Mouse (Mus musculus): ENCODE results near the gene Tmem176b.
"Not testable (repeated sequence)": the region's sequence is repeated elsewhere in the genome, so short reads cannot be mapped to it uniquely, and the experiment has no call there.

Gene Tmem176b

GRCm38 (mm10) chr6:48845086-48845485 lies 3.8 kb upstream of the Tmem176b start:
- no peak for ATAC-seq (ENCODE audit: insufficient number of reproducible peaks, low FRiP score, low TSS enrichment)

GRCm38 (mm10) chr6:48842111-48842842 lies 981 bp upstream of the Tmem176b start:
- ATAC-seq (ENCODE audit: insufficient number of reproducible peaks, low FRiP score, low TSS enrichment) = no peak

- no peak for ATAC-seq (ENCODE audit: insufficient number of reproducible peaks, low FRiP score, low TSS enrichment)
These were observed 826 bp downstream of the Tmem176b start, which contains the start of gene Tmem176a for GRCm38 (mm10) chr6:48840371-48840969. TSS of gene Tmem176a (plus strand) at chr6:48840919.

DNA sequence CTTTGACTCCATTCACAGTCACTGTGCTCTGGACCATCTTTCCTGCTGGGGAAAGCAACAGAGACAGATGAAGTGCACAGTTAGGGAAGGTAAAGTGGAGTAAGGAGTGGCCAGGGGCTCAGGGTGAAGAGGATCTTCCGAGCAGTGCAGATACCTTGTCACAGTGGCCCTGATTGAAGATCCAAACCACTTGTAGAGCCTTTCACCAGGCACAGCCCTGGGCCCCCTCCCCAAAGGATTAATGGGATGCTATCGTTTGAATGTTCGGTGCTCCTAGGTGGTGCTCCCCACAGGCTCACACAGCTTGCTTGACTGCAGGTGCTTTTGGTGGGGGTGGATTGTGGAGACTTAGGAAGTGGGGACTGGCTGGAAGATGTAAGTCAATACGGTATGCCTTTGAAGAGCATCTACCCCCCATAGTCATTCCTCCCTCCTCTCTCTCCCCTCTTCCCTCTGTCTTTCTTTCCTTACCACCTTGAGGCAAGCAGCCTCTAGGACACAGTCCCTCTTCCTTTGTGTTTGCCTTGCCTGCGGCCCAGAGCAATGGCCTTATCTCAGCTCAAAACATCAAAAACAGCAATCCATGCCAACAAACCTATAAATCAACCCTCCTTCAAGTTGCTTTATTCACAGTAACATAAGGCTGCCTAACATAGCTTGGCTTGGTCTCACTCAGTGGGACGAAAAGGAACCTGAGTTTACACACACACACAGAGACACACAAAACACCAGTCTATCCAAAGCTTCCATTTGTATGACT lies 2.8 kb downstream of the Tmem176b start:
- ATAC-seq (ENCODE audit: insufficient number of reproducible peaks, low FRiP score, low TSS enrichment) = no peak

GRCm38 (mm10) chr6:48837516-48837915 lies 3.8 kb downstream of the Tmem176b start:
- ATAC-seq (ENCODE audit: insufficient number of reproducible peaks, low FRiP score, low TSS enrichment) = no peak

DNA sequence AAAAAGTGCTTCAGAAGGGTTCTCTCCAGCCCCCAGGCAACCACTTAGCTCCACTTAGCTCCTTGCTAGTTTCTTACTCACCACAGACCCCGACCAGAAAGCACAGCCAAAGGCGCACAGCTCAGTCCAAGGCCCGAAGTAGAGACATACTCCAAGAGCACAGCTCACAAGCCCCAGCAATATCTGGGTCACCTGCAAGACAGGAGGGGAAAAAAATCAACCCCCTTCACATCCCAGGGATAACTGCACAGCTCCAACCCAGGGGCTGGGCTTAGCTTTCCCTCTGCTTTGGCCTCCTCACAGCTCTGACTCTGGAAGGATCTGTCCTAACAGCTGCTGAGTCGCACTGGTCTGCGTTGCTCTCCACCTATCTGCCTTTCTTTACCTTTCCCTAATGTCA lies 5.2 kb downstream of the Tmem176b start:
- no peak for ATAC-seq (ENCODE audit: insufficient number of reproducible peaks, low FRiP score, low TSS enrichment)

GRCm38 (mm10) chr6:48835241-48835640 lies 6.1 kb downstream of the Tmem176b start:
- ATAC-seq (ENCODE audit: insufficient number of reproducible peaks, low FRiP score, low TSS enrichment) = no peak

DNA sequence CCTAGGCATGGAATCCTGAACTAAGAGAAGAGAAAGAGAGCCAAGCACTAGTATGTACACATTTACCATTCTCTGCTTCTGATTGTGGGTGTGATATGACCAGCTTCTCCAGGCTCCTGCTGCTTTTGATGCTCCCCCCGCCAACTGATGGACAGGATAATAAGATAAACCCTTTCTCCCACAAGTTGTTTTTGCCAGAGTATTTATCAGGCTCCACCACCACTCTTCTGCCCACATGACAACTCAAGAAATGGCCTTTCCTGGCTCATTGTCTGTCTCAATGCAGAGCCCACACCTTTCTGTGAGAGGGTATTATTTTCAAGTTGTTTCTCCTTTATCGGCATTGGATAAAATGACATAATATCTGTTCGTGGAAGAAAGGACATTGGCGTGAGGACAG lies 7.8 kb downstream of the Tmem176b start:
- no peak for ATAC-seq (ENCODE audit: insufficient number of reproducible peaks, low FRiP score, low TSS enrichment)

DNA sequence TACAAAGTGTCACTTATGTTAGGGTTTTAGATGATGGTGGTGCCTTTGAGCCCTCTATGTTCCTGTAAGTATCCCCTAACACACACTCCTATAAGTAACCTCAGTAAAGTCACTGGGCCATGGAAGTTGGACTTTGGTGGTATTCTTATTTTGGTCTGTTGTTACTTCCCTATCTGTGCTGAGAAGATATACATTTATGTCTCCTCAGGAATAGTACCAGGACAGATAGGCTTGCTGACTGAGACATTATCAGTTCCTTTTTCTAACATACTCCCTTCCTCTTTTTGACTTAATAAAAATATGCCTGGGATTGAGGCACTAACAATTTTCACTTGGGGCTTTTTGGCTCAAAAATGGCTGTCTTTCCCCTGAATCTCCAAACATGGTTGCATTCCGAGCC lies 8.9 kb downstream of the Tmem176b start:
- no peak for ATAC-seq (ENCODE audit: insufficient number of reproducible peaks, low FRiP score, low TSS enrichment)

DNA sequence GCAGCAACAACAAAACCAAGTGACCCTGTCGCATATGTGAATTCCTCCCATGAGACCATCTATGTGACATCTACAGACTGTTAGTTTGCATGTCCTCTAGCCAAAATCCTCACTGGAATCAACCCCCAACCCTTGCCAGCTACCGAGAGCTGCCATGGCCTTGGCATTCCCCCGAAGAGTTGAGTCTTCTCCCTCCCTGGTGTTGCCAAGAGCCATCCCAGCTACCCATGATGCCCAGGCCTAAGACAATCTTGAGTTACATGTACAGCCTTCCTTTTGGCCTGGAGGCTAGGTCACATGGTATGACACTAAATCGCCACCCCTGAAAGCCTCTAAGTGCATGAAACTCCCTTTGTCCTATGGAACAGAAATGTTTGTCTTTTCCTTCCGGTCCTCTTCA lies 10.2 kb downstream of the Tmem176b start:
- ATAC-seq (ENCODE audit: insufficient number of reproducible peaks, low FRiP score, low TSS enrichment) = no peak

DNA sequence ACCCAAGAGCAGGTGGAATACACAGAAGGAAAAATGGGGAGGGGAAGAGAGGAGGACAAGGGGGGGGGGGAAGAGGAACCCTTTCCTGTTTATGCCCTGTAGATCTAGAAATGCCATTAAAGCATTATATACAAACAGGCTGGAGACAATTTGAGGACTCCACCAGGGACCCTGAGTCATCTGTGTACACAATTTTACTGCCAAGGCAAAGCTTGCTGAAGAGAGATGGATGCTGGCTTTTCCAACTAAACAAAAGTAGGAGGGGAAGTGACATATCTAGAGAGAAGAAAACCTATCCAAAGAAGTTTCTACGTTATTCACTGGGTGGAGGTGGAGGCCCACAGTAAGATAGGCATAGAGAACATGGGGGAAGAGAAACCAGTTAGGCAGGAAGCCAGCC lies 11.1 kb downstream of the Tmem176b start:
- no peak for ATAC-seq (ENCODE audit: insufficient number of reproducible peaks, low FRiP score, low TSS enrichment)

- ATAC-seq (ENCODE audit: insufficient number of reproducible peaks, low FRiP score, low TSS enrichment) = no peak
These were observed 11.6 kb downstream of the Tmem176b start for GRCm38 (mm10) chr6:48829651-48830050.

- ATAC-seq (ENCODE audit: insufficient number of reproducible peaks, low FRiP score, low TSS enrichment) = no peak
These were observed 12.3 kb downstream of the Tmem176b start for GRCm38 (mm10) chr6:48828976-48829375.

- ATAC-seq (ENCODE audit: insufficient number of reproducible peaks, low FRiP score, low TSS enrichment) = no peak
These were observed 16.3 kb downstream of the Tmem176b start for GRCm38 (mm10) chr6:48825016-48825415.

GRCm38 (mm10) chr6:48821991-48822785 lies 19.1 kb downstream of the Tmem176b start:
- not testable (repeated sequence) for ATAC-seq (ENCODE audit: insufficient number of reproducible peaks, low FRiP score, low TSS enrichment)

GRCm38 (mm10) chr6:48817815-48818214 lies 23.5 kb downstream of the Tmem176b start:
- no peak for ATAC-seq (ENCODE audit: insufficient number of reproducible peaks, low FRiP score, low TSS enrichment)

DNA sequence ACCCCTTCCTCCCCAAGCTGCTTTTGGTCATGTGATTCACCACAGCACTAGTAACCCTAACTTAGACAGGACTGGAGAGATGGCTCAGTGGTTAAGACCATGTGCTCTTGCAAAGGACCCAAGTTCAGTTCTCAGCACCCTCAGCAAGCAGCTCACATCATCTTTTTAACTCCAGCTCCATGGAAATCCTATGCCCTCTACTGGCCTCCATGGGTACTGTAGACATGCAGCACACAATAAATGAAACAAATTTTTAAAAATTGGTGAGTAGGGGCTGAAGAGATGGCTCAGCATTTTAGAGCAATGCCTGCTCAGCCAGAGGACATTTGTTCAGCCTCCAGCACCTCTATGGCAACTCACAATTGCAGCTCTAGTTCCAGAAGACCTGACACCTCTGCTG lies 26.3 kb downstream of the Tmem176b start:
- ATAC-seq (ENCODE audit: insufficient number of reproducible peaks, low FRiP score, low TSS enrichment) = no peak

DNA sequence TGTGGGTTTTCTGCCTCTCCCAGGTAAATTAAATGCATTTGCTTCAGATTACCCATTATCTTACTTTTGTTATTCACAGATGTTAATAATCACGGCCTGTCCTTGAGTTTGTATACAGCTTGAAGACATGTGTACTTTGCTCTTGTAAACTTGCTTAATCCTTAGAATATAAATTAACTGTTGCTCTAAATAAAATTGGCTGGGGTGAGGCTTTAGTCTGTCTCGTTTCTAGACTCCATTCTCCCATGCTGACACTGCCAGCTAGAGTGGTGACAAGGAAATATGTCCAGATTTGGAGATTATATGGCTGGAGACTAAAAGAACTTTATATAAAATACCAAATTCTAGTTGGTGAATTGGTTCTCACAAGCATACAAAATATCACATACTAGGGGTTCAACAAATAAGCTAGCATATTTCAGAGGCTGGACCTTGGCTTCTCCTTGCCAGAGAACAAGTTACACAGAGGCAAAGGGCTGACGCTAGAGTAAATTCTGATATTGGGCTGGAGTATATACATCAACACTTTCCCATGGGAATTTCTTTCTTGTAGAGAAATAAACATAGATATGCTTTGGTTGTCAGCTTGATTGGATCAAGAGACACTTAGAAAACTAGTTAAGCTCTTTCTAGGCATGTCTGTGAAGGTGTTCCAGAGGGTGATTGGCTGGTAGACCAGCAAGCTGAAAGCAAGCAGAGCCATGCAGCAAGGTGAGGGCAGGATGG lies 31.6 kb downstream of the Tmem176b start:
- no peak for ATAC-seq (ENCODE audit: insufficient number of reproducible peaks, low FRiP score, low TSS enrichment)

GRCm38 (mm10) chr6:48806746-48807145 lies 34.5 kb downstream of the Tmem176b start:
- no peak for ATAC-seq (ENCODE audit: insufficient number of reproducible peaks, low FRiP score, low TSS enrichment)

DNA sequence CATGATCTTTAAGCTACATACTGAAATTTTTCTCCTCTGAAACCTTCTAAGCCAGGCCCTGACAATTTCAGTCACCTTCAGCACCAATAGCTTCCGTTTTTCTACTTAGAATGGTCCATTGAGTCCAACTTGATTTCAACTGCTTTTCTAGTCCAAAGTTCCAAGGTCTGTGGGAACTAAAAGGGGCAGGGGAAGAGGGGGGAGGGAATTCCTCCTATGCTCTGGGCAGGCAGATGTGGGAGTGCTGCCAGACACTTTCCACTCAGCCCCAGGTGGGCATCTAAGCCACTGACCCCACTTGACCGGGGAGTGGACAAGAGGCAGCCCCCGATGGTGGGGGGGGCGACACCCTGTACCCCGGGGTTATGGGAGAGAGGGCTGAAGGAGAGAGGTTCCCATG lies 37.0 kb downstream of the Tmem176b start:
- ATAC-seq (ENCODE audit: insufficient number of reproducible peaks, low FRiP score, low TSS enrichment) = no peak

Measured in cerebellum, adult (tissue).